Mouse (Mus musculus) hindbrain, embryonic 14.5 days (tissue): Measurements from ENCODE around the gene Gdf9. TPM values are rescaled to one million over a fixed set of nuclear protein-coding genes. Genes with fewer than 3 reads are reported as not detected.

Source experiments
- ATAC-seq: fragments of 200-750 bp; cut with Nextera tagmentation; 2 replicates; pipeline ENCODE4 v1.8.0; 2017; ENCODE audit warnings: moderate number of reproducible peaks, mild to moderate bottlenecking, moderate TSS enrichment, moderate library complexity; ENCODE audit not compliant: low FRiP score
- DNase-seq: peaks from one replicate; pipeline ENCODE4 v3.0.0-alpha.2; 2015; ENCODE audit warnings: low spot score
- H3K27ac ChIP-seq: fragments of 300-500 bp; sonication (generic); 2 replicates; pipeline ENCODE4 v1.5.1; 2014; ENCODE audit warnings: mild to moderate bottlenecking, moderate library complexity
- H3K27me3 ChIP-seq: fragments of 300-500 bp; sonication (generic); 2 replicates; pipeline ENCODE4 v1.6.1; 2014; ENCODE audit warnings: mild to moderate bottlenecking, low read length, mixed read lengths; ENCODE audit not compliant: control insufficient read depth, insufficient read depth
- H3K36me3 ChIP-seq: fragments of 300-500 bp; sonication (generic); replicated peaks from 2 replicates; pipeline ENCODE4 v1.6.1; 2014; ENCODE audit not compliant: control insufficient read depth, insufficient read depth
- H3K4me1 ChIP-seq: fragments of 300-500 bp; sonication (generic); replicated peaks from 2 replicates; pipeline ENCODE4 v1.6.1; 2014; ENCODE audit warnings: antibody characterized with exemption, low read length, mixed read lengths; ENCODE audit not compliant: control insufficient read depth, insufficient read depth
- H3K4me2 ChIP-seq: fragments of 300-500 bp; sonication (generic); replicated peaks from 2 replicates; pipeline ENCODE4 v1.6.1; 2014; ENCODE audit warnings: mild to moderate bottlenecking, moderate library complexity
- H3K4me3 ChIP-seq: fragments of 300-500 bp; sonication (generic); replicated peaks from 2 replicates; pipeline ENCODE4 v1.5.1; 2014; ENCODE audit warnings: mild to moderate bottlenecking, low read length
- H3K9ac ChIP-seq: fragments of 300-500 bp; sonication (generic); 2 replicates; pipeline ENCODE4 v1.6.1; 2014
- H3K9me3 ChIP-seq: fragments of 300-500 bp; sonication (generic); 2 replicates; pipeline ENCODE4 v1.6.1; 2016; ENCODE audit warnings: low read length; ENCODE audit not compliant: control insufficient read depth
- WGBS: fragments of 180-500 bp; shearing (Covaris S2); extraction: QIAGEN DNeasy Blood & Tissue Kit; methylation state at CpG from one replicate; pipeline ENCODE4 v1.1.7; 2014; 5-methylcytosine and 5-hydroxymethylcytosine counted together
- polyA plus RNA-seq: library from polyadenylated mRNA; unstranded; fragments of >200 nt; fragmentation: Nextera tagmentation; extraction: Ambion mirVana; gene quantifications from 2 replicates; pipeline ENCODE4 v1.2.1, GENCODE M21; 2014

Gdf9 gene
- polyA plus RNA-seq, 1 experiment from 2014 or later: 3.1 TPM

GRCm38 (mm10) chr11:53435504-53435903 lies 4.7 kb downstream of the Gdf9 start:
- Histone ChIP-seq H3K4me2 (no peak overlapping the region), H3K9ac (no peak overlapping the region)
- WGBS: 86% methylated on average over 8 of the region's 8 CpGs

GRCm38 (mm10) chr11:53436338-53436737 lies 5.5 kb downstream of the Gdf9 start:
- Histone ChIP-seq H3K36me3 (no peaks in the 10 kb centered on the region), H3K4me3 (no peak overlapping the region), H3K4me1 (peaks cover 3% of the 10 kb centered on the region; the same call in 1 of the 2 replicates), H3K27me3 (no peaks in the 10 kb centered on the region), H3K9ac (no peak overlapping the region), H3K4me2 (no peak overlapping the region), H3K27ac (no peak overlapping the region), H3K9me3 (no peaks in the 10 kb centered on the region)
- DNase-seq (no peak), ATAC-seq (no peak)
- WGBS: 92% methylated on average over 6 of the region's 6 CpGs

More at GRCm38 (mm10) chr11:53435504-53435903, 4.7 kb downstream of the Gdf9 start:
- H3K27ac ChIP-seq: no peak overlapping the region
- H3K27me3 ChIP-seq: no peaks in the 10 kb centered on the region
- no peak for ATAC-seq
- H3K4me1 ChIP-seq: peaks cover 3% of the 10 kb centered on the region; the same call in 1 of the 2 replicates
- no peak overlapping the region for H3K4me3 ChIP-seq
- DNase-seq: no peak
- no peaks in the 10 kb centered on the region for H3K36me3 ChIP-seq
- no peaks in the 10 kb centered on the region for H3K9me3 ChIP-seq

GRCm38 (mm10) chr11:53441921-53442320 lies 11.1 kb downstream of the Gdf9 start:
- Histone ChIP-seq H3K4me3 (no peak overlapping the region), H3K9ac (no peak overlapping the region)
- 60% methylated on average over 12 of the region's 12 CpGs for WGBS

GRCm38 (mm10) chr11:53443861-53444260 lies 13.0 kb downstream of the Gdf9 start:
- Histone ChIP-seq H3K4me3 (no peak overlapping the region), H3K9me3 (no peaks in the 10 kb centered on the region), H3K27me3 (no peaks in the 10 kb centered on the region), H3K27ac (no peak overlapping the region), H3K36me3 (no peaks in the 10 kb centered on the region), H3K9ac (no peak overlapping the region), H3K4me2 (no peak overlapping the region), H3K4me1 (no peaks in the 10 kb centered on the region)
- ATAC-seq (no peak), DNase-seq (no peak)
- 33% methylated on average over 6 of the region's 6 CpGs for WGBS

More at GRCm38 (mm10) chr11:53441921-53442320, 11.1 kb downstream of the Gdf9 start:
- H3K36me3 ChIP-seq: no peaks in the 10 kb centered on the region
- H3K4me1 ChIP-seq: no peaks in the 10 kb centered on the region
- H3K4me2 ChIP-seq: no peak overlapping the region
- H3K27ac ChIP-seq: no peak overlapping the region
- no peaks in the 10 kb centered on the region for H3K27me3 ChIP-seq
- DNase-seq: no peak
- no peak for ATAC-seq
- no peaks in the 10 kb centered on the region for H3K9me3 ChIP-seq

- H3K9ac ChIP-seq: no peak overlapping the region
- ATAC-seq (no peak), DNase-seq (no peak)
- H3K27ac ChIP-seq: no peak overlapping the region
- WGBS: 59% methylated on average over 13 of the region's 13 CpGs
- H3K4me3 ChIP-seq: no peak overlapping the region
- H3K9me3 ChIP-seq: no peaks in the 10 kb centered on the region
- H3K36me3 ChIP-seq: no peaks in the 10 kb centered on the region
- no peak overlapping the region for H3K4me2 ChIP-seq
- no peaks in the 10 kb centered on the region for H3K27me3 ChIP-seq
- no peaks in the 10 kb centered on the region for H3K4me1 ChIP-seq
These were observed 14.7 kb downstream of the Gdf9 start for GRCm38 (mm10) chr11:53445562-53445961.

GRCm38 (mm10) chr11:53446183-53446582 lies 15.4 kb downstream of the Gdf9 start:
- H3K36me3 ChIP-seq: no peaks in the 10 kb centered on the region
- no peaks in the 10 kb centered on the region for H3K27me3 ChIP-seq
- no peak overlapping the region for H3K9ac ChIP-seq
- DNase-seq (no peak), ATAC-seq (no peak)
- H3K4me3 ChIP-seq: no peak overlapping the region
- WGBS: 87% methylated on average over 13 of the region's 13 CpGs
- H3K27ac ChIP-seq: no peak overlapping the region
- no peaks in the 10 kb centered on the region for H3K4me1 ChIP-seq
- H3K9me3 ChIP-seq: no peaks in the 10 kb centered on the region
- no peak overlapping the region for H3K4me2 ChIP-seq

GRCm38 (mm10) chr11:53447996-53448395 lies 17.2 kb downstream of the Gdf9 start:
- DNase-seq: no peak
- WGBS: 87% methylated on average over 8 of the region's 8 CpGs

GRCm38 (mm10) chr11:53448529-53448928 lies 17.7 kb downstream of the Gdf9 start:
- H3K4me1 ChIP-seq: no peaks in the 10 kb centered on the region
- WGBS: 92% methylated on average over 1 of the region's 1 CpGs
- H3K36me3 ChIP-seq: no peaks in the 10 kb centered on the region
- no peak overlapping the region for H3K27ac ChIP-seq
- no peak overlapping the region for H3K9ac ChIP-seq
- ATAC-seq: no peak
- no peak overlapping the region for H3K4me3 ChIP-seq
- H3K9me3 ChIP-seq: no peaks in the 10 kb centered on the region
- no peaks in the 10 kb centered on the region for H3K27me3 ChIP-seq
- no peak overlapping the region for H3K4me2 ChIP-seq
- no peak for DNase-seq

More at GRCm38 (mm10) chr11:53447996-53448395, 17.2 kb downstream of the Gdf9 start:
- Histone ChIP-seq H3K4me3 (no peak overlapping the region), H3K27ac (no peak overlapping the region), H3K4me1 (no peaks in the 10 kb centered on the region), H3K9ac (no peak overlapping the region), H3K27me3 (no peaks in the 10 kb centered on the region), H3K36me3 (no peaks in the 10 kb centered on the region), H3K4me2 (no peak overlapping the region), H3K9me3 (no peaks in the 10 kb centered on the region)
- no peak for ATAC-seq

- ATAC-seq: no peak
These were observed 19.4 kb downstream of the Gdf9 start for GRCm38 (mm10) chr11:53450070-53450705.

More at GRCm38 (mm10) chr11:53450070-53450705, 19.4 kb downstream of the Gdf9 start:
- Histone ChIP-seq H3K9ac (no peak overlapping the region), H3K4me2 (no peak overlapping the region), H3K4me3 (no peak overlapping the region), H3K4me1 (no peaks in the 10 kb centered on the region), H3K27me3 (0 out of 2 replicates have a peak, but pooled peaks cover 4% of the 10 kb centered on the region), H3K27ac (no peak overlapping the region), H3K9me3 (no peaks in the 10 kb centered on the region), H3K36me3 (no peaks in the 10 kb centered on the region)
- DNase-seq: no peak
- WGBS: 69% methylated on average over 15 of the region's 15 CpGs
